Mouse (Mus musculus) heart, embryonic 15.5 days (tissue): Measurements from ENCODE around the gene Dyrk1a. TPM values are rescaled to one million over a fixed set of nuclear protein-coding genes. Genes with fewer than 3 reads are reported as not detected.

Source experiments
- ATAC-seq: fragments of 200-750 bp; cut with Nextera tagmentation; replicated peaks from 2 replicates; pipeline ENCODE4 v1.8.0; 2017; ENCODE audit warnings: low read depth, moderate TSS enrichment; ENCODE audit not compliant: insufficient number of reproducible peaks, insufficient read depth, low FRiP score
- H3K27ac ChIP-seq: fragments of 300-500 bp; sonication (generic); 2 replicates; pipeline ENCODE4 v1.5.1; 2015; ENCODE audit warnings: mild to moderate bottlenecking, inconsistent platforms
- H3K27me3 ChIP-seq: fragments of 300-500 bp; sonication (generic); 2 replicates; pipeline ENCODE4 v1.6.1; 2015; ENCODE audit warnings: inconsistent platforms
- H3K36me3 ChIP-seq: fragments of 300-500 bp; sonication (generic); 2 replicates; pipeline ENCODE4 v1.6.1; 2015; ENCODE audit warnings: mild to moderate bottlenecking, inconsistent platforms
- H3K4me1 ChIP-seq: fragments of 300-500 bp; sonication (generic); replicated peaks from 2 replicates; pipeline ENCODE4 v1.6.1; 2015; ENCODE audit warnings: inconsistent platforms
- H3K4me2 ChIP-seq: fragments of 300-500 bp; sonication (generic); 2 replicates; pipeline ENCODE4 v1.6.1; 2015; ENCODE audit warnings: inconsistent platforms, mild to moderate bottlenecking, moderate library complexity
- H3K4me3 ChIP-seq: fragments of 300-500 bp; sonication (generic); 2 replicates; pipeline ENCODE4 v1.5.1; 2015; ENCODE audit warnings: mild to moderate bottlenecking, inconsistent platforms
- H3K9ac ChIP-seq: fragments of 300-500 bp; sonication (generic); 2 replicates; pipeline ENCODE4 v1.6.1; 2015; ENCODE audit warnings: mild to moderate bottlenecking, inconsistent platforms
- H3K9me3 ChIP-seq: fragments of 300-500 bp; sonication (generic); replicated peaks from 2 replicates; pipeline ENCODE4 v1.6.1; 2016; ENCODE audit warnings: inconsistent platforms
- WGBS: fragments of 180-500 bp; shearing (Covaris S2); methylation state at CpG from one replicate; pipeline ENCODE4 v1.1.7; 2015; ENCODE audit warnings: mixed read lengths; 5-methylcytosine and 5-hydroxymethylcytosine counted together
- polyA plus RNA-seq: library from polyadenylated mRNA; unstranded; fragments of >200 nt; fragmentation: Nextera tagmentation; extraction: Ambion mirVana; gene quantifications from 2 replicates; pipeline ENCODE4 v1.2.1, GENCODE M21; 2015

The Dyrk1a gene
- polyA plus RNA-seq, 1 experiment from 2014 or later: 7.1 TPM

- no peak for ATAC-seq
- no peaks in the 10 kb centered on the region for H3K27me3 ChIP-seq
- no peak overlapping the region for H3K4me2 ChIP-seq
- H3K36me3 ChIP-seq: no peaks in the 10 kb centered on the region
- H3K27ac ChIP-seq: no peak overlapping the region
- H3K9ac ChIP-seq: no peak overlapping the region
- no peaks in the 10 kb centered on the region for H3K9me3 ChIP-seq
- 56% methylated on average over 2 of the region's 2 CpGs for WGBS
- no peak overlapping the region for H3K4me3 ChIP-seq
- H3K4me1 ChIP-seq: peaks cover 72% of the 10 kb centered on the region
These were observed 26.8 kb downstream of the Dyrk1a start for GRCm38 (mm10) chr16:94596633-94597032.

GRCm38 (mm10) chr16:94597640-94598039, 27.8 kb downstream of the Dyrk1a start:
- WGBS: 16% methylated on average over 1 of the region's 1 CpGs
- H3K27ac ChIP-seq: 0 out of 2 replicates have a peak overlapping the region, but pooled peaks have one; percentile 46
- ATAC-seq: no peak
- H3K9ac ChIP-seq: no peak overlapping the region
- no peaks in the 10 kb centered on the region for H3K36me3 ChIP-seq
- H3K4me1 ChIP-seq: peaks cover 72% of the 10 kb centered on the region
- H3K4me2 ChIP-seq: no peak overlapping the region
- no peaks in the 10 kb centered on the region for H3K27me3 ChIP-seq
- no peaks in the 10 kb centered on the region for H3K9me3 ChIP-seq
- H3K4me3 ChIP-seq: no peak overlapping the region

- no peak for ATAC-seq
- H3K27ac ChIP-seq: peak overlapping the region; percentile 66
- WGBS: 24% methylated on average over 6 of the region's 6 CpGs
- no peaks in the 10 kb centered on the region for H3K27me3 ChIP-seq
- no peak overlapping the region for H3K4me2 ChIP-seq
- H3K4me3 ChIP-seq: no peak overlapping the region
- H3K9ac ChIP-seq: no peak overlapping the region
- H3K9me3 ChIP-seq: no peaks in the 10 kb centered on the region
- H3K4me1 ChIP-seq: peaks cover 82% of the 10 kb centered on the region
- H3K36me3 ChIP-seq: no peaks in the 10 kb centered on the region
These were observed 30.3 kb downstream of the Dyrk1a start for GRCm38 (mm10) chr16:94599977-94600724.

DNA sequence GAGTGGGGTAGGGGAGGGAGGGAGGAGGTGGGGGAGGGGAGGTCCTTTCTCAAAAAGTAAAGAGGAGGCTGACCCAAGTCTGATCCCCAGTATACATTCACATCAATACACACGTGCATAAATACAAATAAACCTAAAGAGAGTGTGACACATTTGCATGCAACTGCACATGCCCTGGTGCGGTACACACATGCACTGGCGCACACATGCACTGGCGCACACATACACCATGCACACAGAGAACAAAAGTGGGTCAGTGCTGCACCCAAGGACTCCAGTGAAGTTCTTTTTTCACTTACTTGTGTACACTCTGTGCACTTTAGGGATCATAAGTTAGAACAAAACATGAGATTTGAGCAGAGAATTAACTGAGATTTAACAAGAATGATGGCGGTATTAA, 31.3 kb downstream of the Dyrk1a start:
- no peak for ATAC-seq
- Histone ChIP-seq H3K27me3 (no peaks in the 10 kb centered on the region), H3K27ac (peak overlapping the region; percentile 66), H3K36me3 (no peaks in the 10 kb centered on the region), H3K4me3 (no peak overlapping the region), H3K9me3 (no peaks in the 10 kb centered on the region), H3K9ac (no peak overlapping the region), H3K4me1 (peaks cover 83% of the 10 kb centered on the region), H3K4me2 (peak overlapping the region; percentile 31)
- WGBS: 69% methylated on average over 5 of the region's 5 CpGs

DNA sequence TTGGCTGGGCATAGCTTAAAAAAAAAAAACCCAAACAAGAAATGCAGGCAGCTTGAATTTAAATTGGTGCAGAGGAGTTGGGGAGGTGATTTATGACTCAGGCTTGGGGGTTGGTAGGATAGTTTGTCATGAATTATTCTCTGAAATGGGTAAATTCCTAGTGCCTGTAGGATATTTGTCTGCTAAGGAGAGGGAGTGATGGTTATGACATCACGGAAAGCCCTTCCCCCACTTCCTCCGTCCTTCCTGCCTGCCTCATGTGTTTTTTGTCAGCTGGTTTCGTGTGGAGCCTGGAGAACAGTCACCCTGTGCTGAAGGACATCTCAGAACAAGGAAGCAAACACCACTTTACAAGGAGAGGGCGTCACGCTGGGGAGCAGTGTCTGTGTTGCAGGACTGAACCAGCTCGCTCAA, 31.7 kb downstream of the Dyrk1a start:
- H3K4me3 ChIP-seq: no peak overlapping the region
- H3K27me3 ChIP-seq: no peaks in the 10 kb centered on the region
- 2% methylated on average over 6 of the region's 6 CpGs for WGBS
- H3K27ac ChIP-seq: peak overlapping the region; percentile 66
- ATAC-seq: peak; percentile 81
- H3K4me2 ChIP-seq: peak overlapping the region; percentile 31
- no peak overlapping the region for H3K9ac ChIP-seq
- H3K9me3 ChIP-seq: no peaks in the 10 kb centered on the region
- H3K36me3 ChIP-seq: no peaks in the 10 kb centered on the region
- H3K4me1 ChIP-seq: peaks cover 86% of the 10 kb centered on the region

DNA sequence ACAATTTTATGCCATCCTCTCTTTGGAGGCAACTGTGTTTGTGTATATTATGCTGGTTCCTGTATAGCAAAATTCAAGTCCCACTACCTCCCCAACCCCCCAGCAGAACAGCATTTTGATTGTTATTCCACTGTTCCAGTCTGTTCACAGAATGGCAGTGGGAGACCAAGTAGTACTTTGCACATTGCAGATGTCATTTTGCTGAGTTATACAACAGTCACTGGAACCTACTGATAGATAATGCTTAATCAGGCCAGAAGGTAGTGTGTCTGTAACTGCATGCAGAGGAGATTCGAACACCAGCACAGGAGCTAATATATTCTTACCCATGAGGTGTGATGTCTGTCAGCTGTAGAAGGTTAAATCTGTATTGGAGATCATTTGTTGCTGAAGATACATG, 32.4 kb downstream of the Dyrk1a start:
- Histone ChIP-seq H3K4me3 (no peak overlapping the region), H3K4me1 (peaks cover 86% of the 10 kb centered on the region), H3K27ac (peak overlapping the region; percentile 66), H3K4me2 (no peak overlapping the region), H3K27me3 (no peaks in the 10 kb centered on the region), H3K36me3 (no peaks in the 10 kb centered on the region), H3K9ac (no peak overlapping the region), H3K9me3 (no peaks in the 10 kb centered on the region)
- WGBS: 53% methylated on average over 1 of the region's 1 CpGs
- ATAC-seq: no peak

DNA sequence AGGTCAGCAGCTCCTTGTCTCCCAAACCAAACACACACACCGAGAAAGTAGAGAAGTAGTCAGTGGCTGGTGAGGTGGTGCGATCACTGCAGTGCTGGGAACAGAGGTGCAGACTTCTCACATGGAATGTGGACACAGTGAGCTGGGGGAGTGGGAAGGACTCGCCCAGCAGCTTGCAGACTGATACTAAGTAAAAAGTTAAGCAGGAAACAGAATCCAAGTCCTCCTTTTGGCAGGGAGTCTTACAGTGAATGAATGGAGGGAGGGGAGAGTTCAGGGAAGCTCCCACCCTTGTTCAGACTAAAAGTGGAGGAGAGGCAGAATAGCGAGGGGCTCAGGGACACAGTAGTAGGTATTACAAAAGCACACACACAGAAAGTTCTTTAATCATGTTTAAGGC, 32.9 kb downstream of the Dyrk1a start:
- Histone ChIP-seq H3K9ac (no peak overlapping the region), H3K27ac (peak overlapping the region; percentile 66), H3K4me3 (no peak overlapping the region), H3K4me2 (no peak overlapping the region), H3K9me3 (no peaks in the 10 kb centered on the region), H3K27me3 (no peaks in the 10 kb centered on the region), H3K4me1 (peaks cover 86% of the 10 kb centered on the region), H3K36me3 (no peaks in the 10 kb centered on the region)
- no peak for ATAC-seq
- WGBS: 21% methylated on average over 4 of the region's 4 CpGs

- Histone ChIP-seq H3K4me1 (peaks cover 65% of the 10 kb centered on the region), H3K9me3 (no peaks in the 10 kb centered on the region), H3K9ac (no peak overlapping the region), H3K27me3 (no peaks in the 10 kb centered on the region), H3K36me3 (no peaks in the 10 kb centered on the region), H3K27ac (no peak overlapping the region), H3K4me3 (no peak overlapping the region), H3K4me2 (no peak overlapping the region)
- 89% methylated on average over 1 of the region's 1 CpGs for WGBS
- no peak for ATAC-seq
These were observed 36.4 kb downstream of the Dyrk1a start for GRCm38 (mm10) chr16:94606169-94606568.

- ATAC-seq: no peak
- Histone ChIP-seq H3K9ac (no peak overlapping the region), H3K36me3 (peaks cover 3% of the 10 kb centered on the region), H3K27ac (peak overlapping the region; percentile 78), H3K4me1 (peaks cover 53% of the 10 kb centered on the region), H3K4me2 (peak overlapping the region; percentile 27; the same call in 1 of the 2 replicates), H3K4me3 (no peak overlapping the region), H3K27me3 (no peaks in the 10 kb centered on the region), H3K9me3 (no peaks in the 10 kb centered on the region)
- WGBS: 23% methylated on average over 1 of the region's 1 CpGs
These were observed 37.7 kb downstream of the Dyrk1a start for GRCm38 (mm10) chr16:94607468-94607867.

DNA sequence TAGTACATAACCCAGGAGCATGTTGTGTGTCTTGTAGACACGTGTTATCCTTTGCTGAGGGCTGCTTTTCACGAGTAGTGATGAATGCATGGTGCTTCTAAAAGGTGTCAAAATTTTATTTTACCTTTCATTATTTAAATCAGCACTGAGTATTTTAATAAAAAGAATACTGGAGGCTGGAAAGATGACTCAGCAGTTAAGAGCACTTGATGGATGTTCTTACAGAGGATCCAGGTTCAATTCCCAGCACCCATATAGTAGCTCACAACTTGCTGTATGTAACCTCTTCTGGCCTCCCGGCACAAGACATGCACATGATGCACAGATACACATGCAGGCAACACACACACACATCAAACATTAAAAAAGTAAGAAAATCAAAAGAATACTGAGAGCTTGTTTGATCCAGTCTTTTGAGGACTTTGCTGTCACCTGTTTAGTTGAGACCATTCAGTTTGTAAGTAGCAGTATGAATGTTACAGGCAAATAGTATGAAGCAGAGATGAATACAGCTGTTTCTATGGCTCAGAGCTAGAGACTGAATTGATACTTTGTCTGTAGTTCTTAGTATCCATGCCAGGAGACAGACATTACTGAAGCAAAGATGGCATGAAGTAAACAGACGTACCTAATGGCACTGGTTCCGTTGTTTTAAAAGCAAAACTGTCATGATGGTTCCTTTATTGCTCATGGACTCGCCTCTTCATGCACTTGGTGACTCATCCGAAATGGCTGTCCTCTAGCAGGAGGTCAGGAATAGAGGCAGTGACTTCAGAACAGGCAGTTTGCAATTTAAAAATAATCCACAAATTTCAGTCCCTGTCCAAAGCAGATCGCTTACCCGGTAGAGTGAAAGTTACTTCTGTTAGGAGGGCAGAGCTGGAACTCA, 39.1 kb downstream of the Dyrk1a start:
- no peak for ATAC-seq
- H3K36me3 ChIP-seq: peaks cover 3% of the 10 kb centered on the region
- H3K4me1 ChIP-seq: peaks cover 42% of the 10 kb centered on the region
- no peak overlapping the region for H3K4me2 ChIP-seq
- H3K9ac ChIP-seq: no peak overlapping the region
- no peaks in the 10 kb centered on the region for H3K9me3 ChIP-seq
- H3K27ac ChIP-seq: peak overlapping the region; percentile 46
- 72% methylated on average over 9 of the region's 9 CpGs for WGBS
- no peak overlapping the region for H3K4me3 ChIP-seq
- H3K27me3 ChIP-seq: no peaks in the 10 kb centered on the region

DNA sequence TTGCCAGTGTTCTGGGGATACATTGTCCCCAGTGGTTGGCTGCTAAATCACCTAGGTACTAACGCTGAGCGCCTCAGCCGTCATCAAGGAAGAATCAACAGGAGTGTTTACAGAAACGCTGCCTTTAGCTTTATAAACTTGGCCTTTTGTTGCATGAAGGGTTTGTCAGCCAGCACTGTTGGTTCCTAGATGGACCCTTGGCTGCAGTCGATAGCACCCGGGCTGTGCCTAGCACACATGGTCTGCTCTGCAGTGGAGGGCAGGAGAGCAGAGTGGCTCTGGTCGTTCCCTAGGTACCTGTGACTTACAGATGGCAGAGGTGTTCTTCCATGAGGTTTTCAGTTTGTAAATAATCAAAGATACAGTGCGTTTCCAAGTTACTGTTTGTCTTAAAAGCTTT, 42.8 kb downstream of the Dyrk1a start:
- 71% methylated on average over 8 of the region's 8 CpGs for WGBS
- Histone ChIP-seq H3K27ac (no peak overlapping the region), H3K4me2 (no peak overlapping the region)

More for the DNA sequence above, 42.8 kb downstream of the Dyrk1a start:
- no peaks in the 10 kb centered on the region for H3K9me3 ChIP-seq
- H3K36me3 ChIP-seq: peaks cover 3% of the 10 kb centered on the region
- H3K9ac ChIP-seq: no peak overlapping the region
- H3K4me3 ChIP-seq: no peak overlapping the region
- no peaks in the 10 kb centered on the region for H3K27me3 ChIP-seq
- ATAC-seq: no peak
- H3K4me1 ChIP-seq: peaks cover 24% of the 10 kb centered on the region
